Mouse (Mus musculus): ENCODE data around the gene Gatb.

Gene Gatb

GRCm38 (mm10) chr3:85703141-85703882, 129.4 kb downstream of the Gatb start:
- no peak for DNase-seq (ENCODE audit: low spot score in 2 of 2)

All from right cerebral cortex, postnatal 10 days (tissue).